Mouse (Mus musculus): ENCODE data around the gene Nedd9.

GRCm38 (mm10) chr13:41400289-41400688 is 86.9 kb downstream of the Nedd9 start:
- TF ChIP-seq CTCF (IDR thresholded peaks at IDR 0.05; ENCODE audit: control insufficient read depth, insufficient read depth, low read length) = no peak
- TF ChIP-seq POLR2A (IDR thresholded peaks at IDR 0.05; ENCODE audit: borderline replicate concordance, control insufficient read depth, low read depth, low read length) = no peak

All from bone marrow, adult 2 months (tissue).